Mouse (Mus musculus) kidney, embryonic 15.5 days (tissue): ENCODE data around the gene Fam241a. TPM values are rescaled to one million over a fixed set of nuclear protein-coding genes. Genes with fewer than 3 reads are reported as not detected.

Experiments
- ATAC-seq: fragments of 200-750 bp; cut with Nextera tagmentation; replicated peaks from 2 replicates; pipeline ENCODE4 v1.8.0; 2017; ENCODE audit warnings: moderate TSS enrichment; ENCODE audit not compliant: low FRiP score
- H3K27ac ChIP-seq: fragments of 300-500 bp; sonication (generic); 2 replicates; pipeline ENCODE4 v1.5.1; 2015; ENCODE audit warnings: mild to moderate bottlenecking, inconsistent platforms
- H3K27me3 ChIP-seq: fragments of 300-500 bp; sonication (generic); 2 replicates; pipeline ENCODE4 v1.6.1; 2015; ENCODE audit warnings: inconsistent platforms
- H3K36me3 ChIP-seq: fragments of 300-500 bp; sonication (generic); 2 replicates; pipeline ENCODE4 v1.6.1; 2015; ENCODE audit warnings: inconsistent platforms
- H3K4me1 ChIP-seq: fragments of 300-500 bp; sonication (generic); 2 replicates; pipeline ENCODE4 v1.6.1; 2015; ENCODE audit warnings: inconsistent platforms
- H3K4me2 ChIP-seq: fragments of 300-500 bp; sonication (generic); 2 replicates; pipeline ENCODE4 v1.6.1; 2015; ENCODE audit warnings: moderate library complexity, mild to moderate bottlenecking, inconsistent platforms
- H3K4me3 ChIP-seq: fragments of 300-500 bp; sonication (generic); replicated peaks from 2 replicates; pipeline ENCODE4 v1.5.1; 2015; ENCODE audit warnings: mild to moderate bottlenecking, inconsistent platforms
- H3K9ac ChIP-seq: fragments of 300-500 bp; sonication (generic); 2 replicates; pipeline ENCODE4 v1.6.1; 2015; ENCODE audit warnings: mild to moderate bottlenecking, inconsistent platforms
- H3K9me3 ChIP-seq: fragments of 300-500 bp; sonication (generic); replicated peaks from 2 replicates; pipeline ENCODE4 v1.6.1; 2016; ENCODE audit warnings: inconsistent platforms
- WGBS: fragments of 180-500 bp; shearing (Covaris S2); methylation state at CpG from one replicate; pipeline ENCODE4 v1.1.7; 2015; ENCODE audit warnings: mixed read lengths; 5-methylcytosine and 5-hydroxymethylcytosine counted together
- polyA plus RNA-seq: library from polyadenylated mRNA; unstranded; fragments of >200 nt; fragmentation: Nextera tagmentation; extraction: Ambion mirVana; gene quantifications from 2 replicates; pipeline ENCODE4 v1.2.1, GENCODE M21; 2015

Fam241a gene
- polyA plus RNA-seq, 1 experiment from 2014 or later, result 6.6 TPM

DNA sequence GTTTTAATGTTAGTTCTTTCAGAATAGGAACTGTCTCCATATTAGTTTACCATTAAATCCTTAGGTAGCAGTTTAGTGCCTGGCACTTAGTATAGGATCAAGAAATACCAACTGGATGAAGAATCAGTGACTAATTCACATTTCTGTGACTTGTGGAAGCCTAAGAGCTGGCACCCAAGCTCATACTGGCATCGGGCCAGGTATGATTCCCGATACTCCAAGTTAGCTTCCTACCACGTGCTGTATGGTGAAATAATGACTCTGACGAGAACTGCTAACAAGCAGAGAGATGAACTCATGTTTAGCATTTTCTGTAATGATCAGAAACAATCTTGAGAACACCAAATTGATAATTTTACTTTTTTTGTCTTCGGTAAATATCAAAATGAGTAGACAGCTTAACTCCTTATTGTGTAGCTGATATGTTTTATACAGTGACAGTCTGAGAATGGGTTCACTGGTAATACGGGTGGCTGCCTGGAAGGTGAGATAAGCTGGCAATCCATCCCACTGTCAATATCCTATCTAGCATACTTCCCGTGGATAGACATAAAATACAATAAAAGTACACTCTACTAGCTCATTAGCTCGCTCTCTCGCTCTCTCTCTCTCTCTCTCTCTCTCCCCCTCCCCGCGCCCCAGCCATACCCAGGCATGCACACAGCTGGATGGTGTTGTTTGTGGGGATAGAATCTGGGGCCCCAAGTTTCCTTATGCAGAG, 47.9 kb downstream of the Fam241a start:
- Histone ChIP-seq H3K4me3 (no peak overlapping the region), H3K4me2 (no peak overlapping the region), H3K27ac (no peak overlapping the region), H3K9me3 (no peaks in the 10 kb centered on the region), H3K9ac (no peak overlapping the region), H3K27me3 (no peaks in the 10 kb centered on the region), H3K4me1 (no peaks in the 10 kb centered on the region), H3K36me3 (no peaks in the 10 kb centered on the region)
- ATAC-seq, result no peak
- WGBS, result 82% methylated on average over 11 of the region's 11 CpGs

- no peak overlapping the region for H3K9ac ChIP-seq
- H3K9me3 ChIP-seq, result no peaks in the 10 kb centered on the region
- no peaks in the 10 kb centered on the region for H3K4me1 ChIP-seq
- no peak overlapping the region for H3K4me2 ChIP-seq
- 74% methylated on average over 5 of the region's 5 CpGs for WGBS
- no peak overlapping the region for H3K27ac ChIP-seq
- no peaks in the 10 kb centered on the region for H3K27me3 ChIP-seq
- H3K4me3 ChIP-seq, result no peak overlapping the region
- ATAC-seq, result no peak
- H3K36me3 ChIP-seq, result no peaks in the 10 kb centered on the region
Observed at GRCm38 (mm10) chr3:127843941-127844327, 52.2 kb downstream of the Fam241a start.

DNA sequence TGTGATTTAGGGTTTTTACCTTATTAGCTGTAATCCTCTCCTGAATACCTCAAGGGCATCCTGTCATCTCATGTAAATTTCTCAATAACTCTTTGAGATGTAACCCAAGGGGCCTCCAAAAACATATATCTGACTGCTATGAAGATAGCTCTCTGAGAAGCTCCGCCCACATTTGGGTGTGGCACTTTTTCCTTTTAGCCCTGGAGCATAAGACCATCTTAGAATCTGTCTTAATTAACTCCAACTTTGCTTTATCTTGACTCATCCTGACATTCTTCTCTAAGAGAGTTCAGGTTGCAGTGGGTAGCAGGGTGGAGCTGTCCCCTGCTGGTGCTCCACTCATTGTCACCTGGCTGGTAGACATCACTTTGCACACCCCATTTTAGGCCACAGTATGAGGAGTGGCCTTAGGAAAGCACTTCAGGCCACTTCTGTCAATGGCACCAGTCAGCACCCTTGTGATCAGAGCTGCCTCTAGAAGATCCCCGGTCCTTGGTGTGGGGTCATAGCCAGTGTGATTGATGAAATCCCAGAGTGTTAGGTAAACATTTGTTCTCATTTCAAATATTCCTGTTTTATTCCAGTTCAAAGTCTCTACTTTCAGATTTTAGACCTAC, 52.7 kb downstream of the Fam241a start:
- H3K27ac ChIP-seq, result no peak overlapping the region
- H3K4me3 ChIP-seq, result no peak overlapping the region
- H3K9ac ChIP-seq, result no peak overlapping the region
- H3K4me2 ChIP-seq, result no peak overlapping the region
- no peak for ATAC-seq
- no peaks in the 10 kb centered on the region for H3K9me3 ChIP-seq
- H3K36me3 ChIP-seq, result no peaks in the 10 kb centered on the region
- H3K27me3 ChIP-seq, result no peaks in the 10 kb centered on the region
- H3K4me1 ChIP-seq, result no peaks in the 10 kb centered on the region
- whole genome bisulfite sequencing, result 86% methylated on average over 2 of the region's 2 CpGs

DNA sequence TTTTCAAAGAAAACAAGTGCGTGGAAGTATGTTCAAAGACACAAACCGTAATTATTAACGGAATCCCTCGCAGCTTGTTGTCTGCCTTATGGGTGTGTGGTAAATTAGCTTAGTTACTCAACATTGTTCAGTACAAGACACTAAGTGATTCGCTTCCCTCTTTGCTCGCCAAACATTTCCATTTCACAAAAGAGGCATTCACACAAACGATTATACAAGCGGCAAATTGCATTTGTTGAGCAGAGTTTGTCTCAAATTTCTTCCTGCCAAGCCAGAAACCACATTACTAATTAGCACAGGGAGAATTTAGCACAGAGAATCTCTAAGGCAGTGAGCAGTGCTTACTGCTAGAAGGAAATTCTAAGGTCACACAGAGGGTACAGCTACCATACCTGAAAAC, 54.2 kb downstream of the Fam241a start:
- Histone ChIP-seq H3K4me2 (no peak overlapping the region), H3K9ac (no peak overlapping the region), H3K27ac (no peak overlapping the region), H3K9me3 (no peaks in the 10 kb centered on the region), H3K27me3 (no peaks in the 10 kb centered on the region), H3K36me3 (no peaks in the 10 kb centered on the region), H3K4me3 (no peak overlapping the region), H3K4me1 (peaks cover 4% of the 10 kb centered on the region)
- 82% methylated on average over 8 of the region's 8 CpGs for WGBS
- ATAC-seq, result no peak

DNA sequence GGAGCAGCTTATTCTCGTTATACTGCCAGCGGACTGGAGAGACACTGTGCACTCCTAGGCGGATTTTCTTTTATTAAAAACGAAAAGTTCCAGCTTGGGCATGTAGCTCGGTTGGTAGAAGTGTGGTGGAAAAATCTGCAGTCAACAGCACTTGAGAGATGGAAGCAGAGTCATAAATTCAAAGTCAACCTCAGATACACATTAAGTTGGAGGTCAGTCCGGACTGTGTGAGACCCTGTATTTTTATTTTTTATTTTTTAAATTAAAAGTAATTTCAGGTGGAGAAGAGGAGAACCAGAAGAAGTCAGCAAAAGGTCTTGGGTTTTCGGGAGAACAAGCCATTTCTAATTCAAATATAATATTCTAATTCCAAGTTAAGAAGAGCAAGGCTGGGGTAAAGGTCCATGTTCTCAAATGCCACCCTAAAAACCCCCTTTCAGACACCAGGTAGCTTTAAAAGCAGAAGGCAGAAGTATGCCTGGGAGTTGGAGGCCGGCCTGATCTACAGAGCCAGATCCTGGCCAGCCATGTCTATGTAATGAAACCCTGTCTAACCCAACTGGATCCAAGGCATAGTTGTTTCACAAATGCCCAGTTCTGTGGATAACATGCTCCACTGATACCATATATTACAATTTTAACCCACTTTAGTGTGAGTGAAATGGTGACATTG, 58.0 kb downstream of the Fam241a start:
- Histone ChIP-seq H3K4me2 (peak overlapping the region; percentile 81), H3K36me3 (0 out of 2 replicates have a peak, but pooled peaks cover 4% of the 10 kb centered on the region), H3K27ac (peak overlapping the region; percentile 96), H3K4me1 (peaks cover 21% of the 10 kb centered on the region), H3K27me3 (no peaks in the 10 kb centered on the region), H3K9ac (peak overlapping the region; percentile 70), H3K9me3 (no peaks in the 10 kb centered on the region), H3K4me3 (peak overlapping the region; percentile 66)
- WGBS, result 29% methylated on average over 8 of the region's 8 CpGs
- ATAC-seq, result 0 out of 2 replicates have a peak, but pooled peaks have one; percentile 5

- under 1% methylated on average over 84 of the region's 89 CpGs for WGBS
- peak; percentile 97 for ATAC-seq
Observed at GRCm38 (mm10) chr3:127837154-127837865, 58.8 kb downstream of the Fam241a start, which contains the start of gene Ap1ar. Gene Ap1ar, minus strand, starts transcription at chr3:127837523.

DNA sequence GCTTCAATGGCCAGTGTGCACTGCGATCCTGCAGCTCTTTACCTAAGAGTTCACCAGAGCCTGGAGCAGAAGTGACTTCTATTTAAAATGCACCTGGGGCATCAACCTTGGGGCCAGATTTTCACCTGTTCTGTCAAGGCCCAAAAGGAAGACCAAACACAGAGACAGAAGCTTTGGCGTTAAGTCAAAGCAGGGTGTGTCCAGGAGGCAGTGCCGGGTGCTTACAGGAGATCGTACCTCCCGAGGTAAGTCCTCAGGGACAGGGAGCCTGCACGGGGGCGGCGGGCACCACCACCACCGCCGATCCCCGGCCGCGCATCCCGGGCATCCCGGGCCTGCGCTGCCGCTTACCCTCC, 59.3 kb downstream of the Fam241a start:
- ATAC-seq, result peak; percentile 0; the same call in 1 of the 2 replicates
- Histone ChIP-seq H3K36me3 (0 out of 2 replicates have a peak, but pooled peaks cover 4% of the 10 kb centered on the region), H3K27ac (peak overlapping the region; percentile 96), H3K9ac (peak overlapping the region; percentile 70), H3K4me2 (peak overlapping the region; percentile 81), H3K27me3 (no peaks in the 10 kb centered on the region), H3K4me1 (peaks cover 21% of the 10 kb centered on the region), H3K4me3 (peak overlapping the region; percentile 66), H3K9me3 (no peaks in the 10 kb centered on the region)
- WGBS, result 1% methylated on average over 17 of the region's 17 CpGs

More at GRCm38 (mm10) chr3:127837154-127837865, 58.8 kb downstream of the Fam241a start, which contains the start of gene Ap1ar:
- Histone ChIP-seq H3K9me3 (no peaks in the 10 kb centered on the region), H3K4me2 (peak within 1 kb of the TSS; percentile 81), H3K4me3 (peak within 1 kb of the TSS; percentile 66), H3K9ac (peak within 1 kb of the TSS; percentile 70), H3K27ac (peak within 1 kb of the TSS; percentile 96), H3K27me3 (no peaks in the 10 kb centered on the region), H3K4me1 (peaks cover 21% of the 10 kb centered on the region), H3K36me3 (0 out of 2 replicates have a peak, but pooled peaks cover 4% of the 10 kb centered on the region)

DNA sequence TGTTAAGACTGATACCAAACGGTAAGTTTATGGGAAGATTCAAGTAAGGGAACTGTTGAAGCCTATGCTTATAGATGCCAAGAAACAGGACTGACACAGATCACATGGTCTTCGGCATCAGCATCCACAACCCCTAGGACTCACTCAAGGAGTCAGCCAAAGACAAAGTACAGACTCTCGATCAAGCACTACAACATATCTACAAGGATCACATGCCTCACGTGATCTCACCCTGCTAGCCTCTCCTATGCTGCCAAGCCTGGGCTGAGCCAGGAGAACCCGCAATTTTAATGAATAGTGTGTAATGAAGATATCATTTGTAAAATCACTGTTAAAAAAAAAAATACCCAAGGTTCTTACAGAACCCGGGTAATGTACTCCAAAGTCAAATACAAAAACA, 60.5 kb downstream of the Fam241a start:
- WGBS, result 81% methylated on average over 6 of the region's 6 CpGs

DNA sequence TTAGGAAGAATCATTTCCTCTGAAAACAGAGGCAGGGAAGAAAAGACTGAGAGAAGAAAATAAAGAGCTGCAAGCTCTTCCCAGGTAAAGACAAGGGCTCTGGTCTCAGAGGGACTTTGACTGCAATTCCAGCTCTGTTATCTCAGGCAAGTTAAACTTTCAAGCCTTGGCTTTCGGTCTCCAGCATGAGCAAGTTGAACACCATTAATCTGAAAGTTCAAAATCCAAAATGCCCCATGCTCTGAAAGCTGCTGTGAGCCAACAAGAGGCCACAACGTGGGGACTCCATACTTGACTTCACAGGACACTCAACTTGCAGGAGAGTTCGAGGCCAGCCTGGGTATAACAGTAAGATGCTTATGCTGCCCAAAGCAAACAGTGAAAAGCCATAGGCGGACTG, 62.1 kb downstream of the Fam241a start:
- Histone ChIP-seq H3K9me3 (no peaks in the 10 kb centered on the region), H3K4me3 (no peak overlapping the region), H3K4me2 (no peak overlapping the region), H3K36me3 (0 out of 2 replicates have a peak, but pooled peaks cover 4% of the 10 kb centered on the region), H3K27me3 (no peaks in the 10 kb centered on the region), H3K4me1 (peaks cover 21% of the 10 kb centered on the region), H3K27ac (no peak overlapping the region), H3K9ac (no peak overlapping the region)
- 71% methylated on average over 4 of the region's 4 CpGs for WGBS
- no peak for ATAC-seq

More for the DNA sequence above, 60.5 kb downstream of the Fam241a start:
- no peak overlapping the region for H3K27ac ChIP-seq
- 0 out of 2 replicates have a peak, but pooled peaks cover 4% of the 10 kb centered on the region for H3K36me3 ChIP-seq
- no peak overlapping the region for H3K9ac ChIP-seq
- peak overlapping the region; percentile 81; the same call in 1 of the 2 replicates for H3K4me2 ChIP-seq
- H3K9me3 ChIP-seq, result no peaks in the 10 kb centered on the region
- H3K27me3 ChIP-seq, result no peaks in the 10 kb centered on the region
- peaks cover 21% of the 10 kb centered on the region for H3K4me1 ChIP-seq
- 0 out of 2 replicates have a peak overlapping the region, but pooled peaks have one; percentile 66 for H3K4me3 ChIP-seq
- ATAC-seq, result no peak

DNA sequence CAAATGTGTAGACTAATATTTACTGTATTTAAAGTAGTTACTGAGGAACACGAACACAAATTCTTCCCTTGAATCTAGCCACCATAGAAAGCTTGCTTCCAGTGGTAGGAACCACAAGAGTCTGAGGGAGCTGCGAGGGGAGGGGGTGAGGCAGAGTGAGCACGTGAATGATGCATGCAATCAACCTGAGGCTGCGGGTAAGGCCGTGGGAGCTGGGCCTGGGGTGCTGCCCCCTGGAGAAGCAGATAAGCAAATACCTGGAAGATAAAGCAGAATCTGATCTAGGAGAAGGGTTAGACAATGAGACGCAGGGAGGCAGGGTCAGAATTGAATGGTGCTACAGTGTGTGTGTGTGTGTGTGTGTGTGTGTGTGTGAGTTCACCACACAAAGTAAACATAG, 65.0 kb downstream of the Fam241a start:
- no peak overlapping the region for H3K27ac ChIP-seq
- ATAC-seq, result no peak
- H3K4me2 ChIP-seq, result no peak overlapping the region
- 0 out of 2 replicates have a peak, but pooled peaks cover 4% of the 10 kb centered on the region for H3K36me3 ChIP-seq
- H3K9me3 ChIP-seq, result no peaks in the 10 kb centered on the region
- no peak overlapping the region for H3K4me3 ChIP-seq
- H3K27me3 ChIP-seq, result no peaks in the 10 kb centered on the region
- H3K9ac ChIP-seq, result no peak overlapping the region
- 57% methylated on average over 6 of the region's 6 CpGs for WGBS
- peaks cover 22% of the 10 kb centered on the region for H3K4me1 ChIP-seq

GRCm38 (mm10) chr3:127830183-127830582, 65.9 kb downstream of the Fam241a start:
- H3K27me3 ChIP-seq, result no peaks in the 10 kb centered on the region
- H3K9ac ChIP-seq, result no peak overlapping the region
- 67% methylated on average over 10 of the region's 10 CpGs for WGBS
- H3K9me3 ChIP-seq, result no peaks in the 10 kb centered on the region
- H3K4me3 ChIP-seq, result no peak overlapping the region
- H3K4me1 ChIP-seq, result peaks cover 13% of the 10 kb centered on the region
- H3K36me3 ChIP-seq, result 0 out of 2 replicates have a peak, but pooled peaks cover 4% of the 10 kb centered on the region
- no peak overlapping the region for H3K4me2 ChIP-seq
- ATAC-seq, result no peak
- no peak overlapping the region for H3K27ac ChIP-seq
